Mouse (Mus musculus) megakaryocyte, embryonic 14.5 days (primary cell): ENCODE measurements around the gene Lamc3.

ENCODE experiments used
- FLI1 ChIP-seq: IDR thresholded peaks from 2 replicates; pipeline ENCODE4 v1.6.1; 2012; ENCODE audit warnings: low read length, inconsistent platforms, mixed read lengths
- GATA1 ChIP-seq: IDR thresholded peaks from 3 replicates; pipeline ENCODE4 v1.6.1; 2012; ENCODE audit warnings: mixed read lengths, low read length, inconsistent platforms, borderline replicate concordance

- no peak for TF ChIP-seq GATA1
- no peak for TF ChIP-seq FLI1
Measured at GRCm38 (mm10) chr2:31954779-31955181, 67.7 kb downstream of the Lamc3 start.
